Mouse (Mus musculus): ENCODE measurements around the gene Tbk1. TPM values are rescaled to one million over a fixed set of nuclear protein-coding genes. Genes with fewer than 3 reads are reported as not detected.

Gene Tbk1
- 27.3 and 28.4 TPM in 2 replicates for polyA plus RNA-seq (2015; fragmentation: Nextera tagmentation; extraction: Ambion mirVana)

DNA sequence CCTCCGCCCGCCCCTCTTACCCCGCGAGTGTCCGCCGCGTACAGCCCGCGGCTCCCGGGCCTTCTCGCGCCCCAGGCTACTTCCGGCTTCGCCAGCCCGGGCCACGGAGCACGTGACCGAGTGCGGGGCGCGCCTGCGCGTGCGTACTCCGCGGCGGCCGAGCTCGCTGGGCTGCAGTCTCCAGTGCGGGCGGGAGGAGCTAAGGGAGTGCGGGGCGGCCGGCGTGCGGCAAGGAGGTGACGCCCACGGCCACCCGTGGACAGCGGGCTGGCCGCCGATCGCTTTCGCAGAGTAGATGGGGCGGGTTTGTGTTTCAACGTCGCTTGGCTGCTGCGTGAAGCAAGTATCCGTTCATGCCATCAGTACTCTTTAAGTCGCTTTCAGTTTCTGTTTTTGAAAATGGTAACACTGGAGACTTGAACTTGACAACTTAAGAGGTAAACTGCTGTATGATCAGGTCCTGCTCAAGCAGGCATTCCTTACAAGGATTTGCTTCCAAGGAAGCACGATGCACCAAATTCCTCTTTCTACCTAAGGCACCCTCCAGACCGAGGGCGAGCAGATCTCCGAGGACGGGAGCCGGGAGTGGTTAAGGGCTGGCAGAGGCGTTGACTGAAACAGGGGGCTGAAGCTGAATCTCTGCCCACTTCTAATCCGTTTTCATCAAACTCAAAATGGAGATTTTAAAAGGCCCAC is at the start of gene Tbk1:
Gene Tbk1, minus strand, starts transcription at position 113 of the 696 bp plus-strand sequence.
- peak; percentile 99 for ATAC-seq (ENCODE audit: low FRiP score, low read depth)
- Histone ChIP-seq H3K9me3 (no peaks in the 10 kb centered on the region), H3K4me1 (replicated peaks) (peaks cover 17% of the 10 kb centered on the region), H3K36me3 (peaks cover 19% of the 10 kb centered on the region), H3K4me2 (peak within 1 kb of the TSS; percentile 88), H3K4me3 (peak within 1 kb of the TSS; percentile 96), H3K27me3 (no peaks in the 10 kb centered on the region), H3K27ac (replicated peaks) (peak within 1 kb of the TSS; percentile 83), H3K9ac (peak within 1 kb of the TSS; percentile 87)
- under 1% methylated on average over 54 of the region's 58 CpGs for WGBS

DNA sequence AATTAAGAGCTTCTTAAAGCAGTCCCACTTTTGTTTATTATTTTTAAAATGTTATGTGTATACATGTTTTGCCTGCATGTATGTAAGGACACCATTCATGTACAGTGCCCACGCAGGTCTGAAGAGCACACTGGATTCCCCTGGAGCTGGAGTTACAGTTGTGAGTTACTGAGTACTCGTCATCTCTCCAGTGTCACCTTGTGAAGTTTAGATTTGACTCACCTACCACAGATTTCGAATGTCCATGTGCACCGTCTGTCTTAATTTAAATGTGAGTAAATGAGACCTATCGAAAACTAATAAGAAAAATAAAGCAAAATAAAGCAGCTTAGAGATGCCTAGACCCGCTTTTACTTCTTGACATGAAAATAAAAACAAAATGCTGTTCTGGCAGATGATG is 49.7 kb upstream of the Tbk1 start:
- 89% methylated on average over 6 of the region's 6 CpGs for WGBS
- Histone ChIP-seq H3K4me2 (no peak overlapping the region), H3K27me3 (no peaks in the 10 kb centered on the region; the same call in 1 of the 2 replicates), H3K4me3 (no peak overlapping the region), H3K9me3 (no peaks in the 10 kb centered on the region), H3K9ac (no peak overlapping the region), H3K4me1 (replicated peaks) (peaks cover 6% of the 10 kb centered on the region), H3K36me3 (no peaks in the 10 kb centered on the region), H3K27ac (replicated peaks) (no peak overlapping the region)
- no peak for ATAC-seq (ENCODE audit: low FRiP score, low read depth)

DNA sequence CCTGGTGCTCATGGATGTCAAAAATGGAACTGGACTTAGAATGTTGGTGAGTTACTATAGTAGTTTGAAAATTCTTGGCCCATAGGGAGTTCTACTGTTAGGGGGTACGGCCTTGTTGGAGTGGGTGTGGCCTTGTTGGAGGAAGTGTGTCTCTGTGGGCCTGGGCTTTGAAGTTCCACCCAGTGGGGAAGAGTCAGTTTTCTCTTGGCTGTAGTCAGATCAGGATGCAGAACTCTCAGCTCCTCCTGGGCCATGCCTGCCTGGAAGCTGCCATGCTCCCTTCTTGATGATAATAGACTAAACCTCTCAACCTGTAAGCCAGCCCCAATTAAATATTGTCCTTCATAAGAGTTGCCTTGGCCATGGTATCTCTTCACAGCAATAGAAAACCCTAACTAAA is 47.6 kb upstream of the Tbk1 start:
- no peaks in the 10 kb centered on the region for H3K27me3 ChIP-seq
- H3K9me3 ChIP-seq = no peaks in the 10 kb centered on the region
- no peak overlapping the region for H3K9ac ChIP-seq
- H3K27ac ChIP-seq (replicated peaks) = no peak overlapping the region
- ATAC-seq (ENCODE audit: low FRiP score, low read depth) = no peak
- no peak overlapping the region for H3K4me2 ChIP-seq
- no peaks in the 10 kb centered on the region for H3K36me3 ChIP-seq
- H3K4me1 ChIP-seq (replicated peaks) = no peaks in the 10 kb centered on the region
- H3K4me3 ChIP-seq = no peak overlapping the region
- WGBS = 58% methylated on average over 1 of the region's 1 CpGs

DNA sequence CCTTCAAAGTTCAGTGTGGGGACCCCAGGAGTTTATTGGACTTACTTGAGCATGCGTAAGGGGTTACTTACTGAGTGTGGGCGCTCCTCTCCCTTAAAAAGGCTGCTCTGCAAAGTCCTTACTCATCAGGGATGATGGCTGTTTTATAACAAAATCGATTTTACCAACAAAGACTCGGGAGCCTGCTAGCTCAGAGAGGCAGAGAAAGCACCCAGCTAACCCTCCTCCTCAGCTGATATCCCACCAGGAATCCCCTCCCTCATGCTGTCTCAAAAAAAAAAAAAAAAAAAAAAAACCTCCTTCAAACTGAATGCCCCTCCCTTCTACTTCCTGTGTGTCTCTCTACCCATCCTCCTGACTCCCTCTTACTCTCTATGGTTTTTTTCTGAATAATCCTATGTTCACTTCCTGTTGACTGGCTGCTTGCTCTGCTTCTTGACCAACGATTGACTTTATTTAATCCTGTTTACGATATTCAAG is 42.0 kb upstream of the Tbk1 start:
- no peak for ATAC-seq (ENCODE audit: low FRiP score, low read depth)
- 89% methylated on average over 6 of the region's 6 CpGs for WGBS

DNA sequence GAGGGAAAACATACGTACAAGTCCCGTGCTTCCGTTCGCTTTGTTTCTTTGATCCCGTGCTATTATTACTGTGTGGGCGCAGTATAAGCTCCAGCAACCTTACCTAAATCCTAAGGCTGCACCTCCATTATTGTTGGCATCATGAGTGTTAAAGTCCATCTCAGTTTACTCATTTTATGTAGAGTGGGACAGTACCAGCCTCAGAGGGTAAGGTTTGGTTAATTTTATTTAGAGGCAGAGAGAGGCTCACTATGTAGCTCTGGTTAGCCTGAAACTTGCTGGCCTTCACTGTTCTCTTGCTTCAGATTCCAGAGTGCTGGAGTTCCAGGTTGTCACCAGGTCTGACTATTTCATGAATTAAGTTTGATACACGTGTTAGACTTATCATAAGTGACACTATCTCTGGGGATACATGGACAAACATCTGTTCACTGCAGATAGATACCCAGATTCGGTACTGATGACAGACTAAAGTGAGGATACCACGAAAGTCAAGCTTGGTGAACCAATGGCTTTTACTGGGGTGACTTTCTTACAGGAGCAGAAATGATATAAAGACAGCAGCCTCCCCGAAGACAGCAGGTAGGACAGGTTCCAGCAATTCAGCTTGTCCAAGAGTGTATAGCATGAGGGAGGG is 40.7 kb upstream of the Tbk1 start:
- H3K4me1 ChIP-seq (replicated peaks) = peaks cover 14% of the 10 kb centered on the region
- no peaks in the 10 kb centered on the region for H3K27me3 ChIP-seq
- no peaks in the 10 kb centered on the region for H3K9me3 ChIP-seq
- H3K4me2 ChIP-seq = no peak overlapping the region
- ATAC-seq (ENCODE audit: low FRiP score, low read depth) = no peak
- 88% methylated on average over 10 of the region's 10 CpGs for WGBS
- 0 out of 2 replicates have a peak, but pooled peaks cover under 1% of the 10 kb centered on the region for H3K36me3 ChIP-seq
- H3K9ac ChIP-seq = no peak overlapping the region
- no peak overlapping the region for H3K4me3 ChIP-seq
- no peak overlapping the region for H3K27ac ChIP-seq (replicated peaks)

More for the DNA sequence above, 42.0 kb upstream of the Tbk1 start:
- Histone ChIP-seq H3K36me3 (no peaks in the 10 kb centered on the region), H3K27ac (replicated peaks) (no peak overlapping the region), H3K4me3 (no peak overlapping the region), H3K9me3 (no peaks in the 10 kb centered on the region), H3K4me1 (replicated peaks) (peaks cover 14% of the 10 kb centered on the region), H3K4me2 (no peak overlapping the region), H3K27me3 (no peaks in the 10 kb centered on the region), H3K9ac (no peak overlapping the region)

DNA sequence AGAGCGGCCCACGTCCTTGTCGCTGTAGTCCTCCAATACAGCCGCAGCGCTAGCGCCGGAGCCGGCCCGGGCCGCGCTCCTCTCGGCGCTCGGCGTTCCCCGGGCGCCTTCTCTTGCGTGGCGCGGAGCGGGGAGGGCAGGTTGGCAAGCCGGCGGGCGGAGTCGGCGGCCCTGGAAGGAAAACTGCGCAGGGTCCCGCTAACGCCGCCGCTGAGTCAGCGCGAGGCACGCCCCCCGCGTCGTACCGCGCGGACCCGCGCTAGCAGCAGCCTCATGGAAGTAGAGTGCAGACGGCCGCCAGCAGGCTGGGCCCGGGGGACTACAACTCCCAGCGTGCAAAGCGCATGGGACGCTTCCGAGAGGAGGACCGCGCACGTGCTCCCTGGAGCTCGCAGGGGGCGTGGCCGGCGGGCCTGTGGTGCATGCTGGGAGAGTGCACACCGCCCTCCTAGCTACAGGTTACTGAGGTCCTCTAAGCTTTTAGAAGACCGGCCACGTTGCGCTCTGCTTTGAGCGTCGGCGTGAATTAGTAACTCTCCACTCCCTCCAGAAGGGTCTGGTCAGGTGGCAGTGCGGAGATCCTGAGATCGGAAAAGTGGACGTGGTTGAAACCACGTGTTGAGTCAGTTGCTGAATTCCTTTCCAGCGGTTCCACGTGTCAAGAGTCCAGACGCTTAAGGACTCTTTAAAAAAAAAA is 39.7 kb upstream of the Tbk1 start, which contains the start of gene Xpot:
Gene Xpot, minus strand, starts transcription at position 147 of the 697 bp plus-strand sequence.
- Histone ChIP-seq H3K27me3 (no peaks in the 10 kb centered on the region), H3K36me3 (peaks cover 7% of the 10 kb centered on the region; the same call in 1 of the 2 replicates), H3K27ac (replicated peaks) (peak within 1 kb of the TSS; percentile 93), H3K9ac (peak within 1 kb of the TSS; percentile 87), H3K4me3 (peak within 1 kb of the TSS; percentile 93), H3K4me2 (peak within 1 kb of the TSS; percentile 74), H3K9me3 (no peaks in the 10 kb centered on the region), H3K4me1 (replicated peaks) (peaks cover 14% of the 10 kb centered on the region)
- ATAC-seq (ENCODE audit: low FRiP score, low read depth) = peak; percentile 99
- WGBS = under 1% methylated on average over 70 of the region's 70 CpGs

DNA sequence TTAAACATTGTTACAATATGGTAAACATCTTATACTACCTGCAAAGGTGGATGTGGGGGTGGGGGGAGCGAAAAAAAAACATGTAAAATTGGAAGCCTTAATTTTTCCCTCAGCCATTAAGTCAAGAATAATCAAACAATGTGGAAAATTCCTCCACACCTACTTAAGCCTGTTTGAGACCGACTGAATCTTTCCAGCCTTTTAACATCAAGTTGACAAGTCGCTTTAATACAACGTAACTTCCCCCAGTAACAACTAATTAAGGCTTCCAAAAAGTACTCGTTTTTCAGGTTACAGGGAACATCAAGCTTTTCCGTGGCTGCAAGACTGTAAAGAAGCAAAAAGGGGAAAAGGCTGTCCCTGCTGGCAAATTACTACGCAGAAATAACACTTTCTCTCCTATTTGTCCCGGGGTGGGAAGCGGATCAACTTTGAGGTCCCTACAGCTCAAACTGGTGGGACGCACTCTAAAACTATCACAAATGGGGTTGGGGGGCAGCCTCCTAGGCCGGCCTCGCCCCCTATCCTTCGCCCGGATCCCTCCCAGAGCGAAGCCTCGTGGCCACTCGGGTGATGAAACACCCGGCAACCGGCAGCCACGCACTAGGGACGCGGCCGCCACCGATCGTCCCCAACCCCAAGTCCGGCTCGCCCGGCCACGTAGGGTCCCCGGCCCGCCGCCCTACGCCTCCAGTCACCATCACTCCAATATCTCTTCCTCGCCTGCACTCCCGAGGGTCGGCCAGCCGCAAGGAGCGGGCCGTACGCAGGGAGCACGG is 39.0 kb upstream of the Tbk1 start:
- ATAC-seq (ENCODE audit: low FRiP score, low read depth) = no peak
- Histone ChIP-seq H3K27ac (replicated peaks) (peak overlapping the region; percentile 93), H3K4me3 (peak overlapping the region; percentile 93), H3K27me3 (no peaks in the 10 kb centered on the region), H3K4me2 (peak overlapping the region; percentile 74), H3K9me3 (no peaks in the 10 kb centered on the region), H3K36me3 (peaks cover 8% of the 10 kb centered on the region; the same call in 1 of the 2 replicates), H3K4me1 (replicated peaks) (peaks cover 14% of the 10 kb centered on the region), H3K9ac (peak overlapping the region; percentile 87)
- WGBS = under 1% methylated on average over 40 of the region's 41 CpGs

DNA sequence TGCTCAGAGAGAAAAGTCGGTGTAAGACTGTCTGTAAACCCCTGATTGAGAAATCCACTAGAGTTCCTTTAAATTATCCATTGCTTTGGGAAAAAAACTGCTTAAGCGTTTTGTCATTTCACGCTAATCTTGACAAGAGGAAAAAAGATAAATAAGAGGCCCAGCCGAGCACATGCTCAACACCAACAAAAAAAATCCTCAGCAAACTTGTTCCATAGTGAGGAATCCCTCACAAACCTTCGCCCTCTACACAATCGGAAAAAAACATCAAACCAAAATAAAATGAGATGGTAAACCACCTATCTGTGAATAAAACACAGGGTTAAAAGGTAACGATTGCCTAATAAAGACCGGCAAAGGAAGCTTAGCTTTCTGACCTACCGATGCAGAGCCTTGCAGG is 38.4 kb upstream of the Tbk1 start:
- H3K4me3 ChIP-seq = peak overlapping the region; percentile 93
- peaks cover 14% of the 10 kb centered on the region for H3K4me1 ChIP-seq (replicated peaks)
- H3K27me3 ChIP-seq = no peaks in the 10 kb centered on the region
- H3K36me3 ChIP-seq = peaks cover 14% of the 10 kb centered on the region; the same call in 1 of the 2 replicates
- peak overlapping the region; percentile 87 for H3K9ac ChIP-seq
- no peaks in the 10 kb centered on the region for H3K9me3 ChIP-seq
- peak overlapping the region; percentile 74 for H3K4me2 ChIP-seq
- no peak for ATAC-seq (ENCODE audit: low FRiP score, low read depth)
- 20% methylated on average over 9 of the region's 9 CpGs for WGBS
- peak overlapping the region; percentile 93 for H3K27ac ChIP-seq (replicated peaks)

DNA sequence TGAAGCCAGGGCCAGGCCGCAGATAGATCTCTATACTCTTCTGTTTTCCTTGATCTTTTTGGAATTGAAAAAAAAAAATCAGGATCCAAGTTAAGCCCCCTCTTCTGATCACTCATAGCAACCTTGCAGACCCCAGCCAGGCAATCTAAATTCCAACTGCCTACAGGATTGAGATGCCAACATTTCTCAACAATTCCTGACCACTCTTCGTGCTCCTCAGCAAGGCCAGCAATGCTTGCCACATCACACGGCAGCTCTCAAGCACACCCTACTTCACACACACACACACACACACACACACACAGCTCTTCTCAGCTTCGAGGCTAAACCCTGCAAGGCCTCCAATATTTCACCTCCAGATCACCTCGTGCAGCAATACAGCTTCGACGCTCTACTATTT is 37.1 kb upstream of the Tbk1 start:
- H3K4me1 ChIP-seq (replicated peaks) = peaks cover 14% of the 10 kb centered on the region
- no peaks in the 10 kb centered on the region for H3K27me3 ChIP-seq
- H3K4me2 ChIP-seq = no peak overlapping the region
- H3K36me3 ChIP-seq = peaks cover 26% of the 10 kb centered on the region
- no peaks in the 10 kb centered on the region for H3K9me3 ChIP-seq
- H3K4me3 ChIP-seq = no peak overlapping the region
- 89% methylated on average over 7 of the region's 7 CpGs for WGBS
- ATAC-seq (ENCODE audit: low FRiP score, low read depth) = no peak
- no peak overlapping the region for H3K9ac ChIP-seq
- no peak overlapping the region for H3K27ac ChIP-seq (replicated peaks)

DNA sequence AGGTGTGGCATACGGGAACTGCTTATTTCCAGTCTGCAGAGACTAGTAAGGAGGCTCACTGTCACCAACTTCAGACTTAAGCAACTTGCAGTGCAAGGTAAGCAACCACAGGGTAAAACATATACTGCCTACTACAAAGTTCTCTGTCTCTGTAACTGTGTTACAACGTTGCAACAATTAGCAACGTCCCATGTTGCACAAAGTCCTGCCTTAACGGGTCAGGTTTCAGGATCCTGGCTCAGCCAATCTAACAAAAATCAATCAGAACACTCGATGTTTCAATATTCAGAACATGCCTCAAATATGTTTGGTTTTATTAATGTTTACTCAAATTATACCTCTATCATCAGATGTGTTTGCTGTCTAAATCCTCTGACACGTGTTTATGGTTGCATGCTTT is 35.8 kb upstream of the Tbk1 start:
- no peak overlapping the region for H3K4me3 ChIP-seq
- no peak overlapping the region for H3K4me2 ChIP-seq
- peaks cover 37% of the 10 kb centered on the region for H3K36me3 ChIP-seq
- 93% methylated on average over 6 of the region's 6 CpGs for WGBS
- no peak for ATAC-seq (ENCODE audit: low FRiP score, low read depth)
- peaks cover 14% of the 10 kb centered on the region for H3K4me1 ChIP-seq (replicated peaks)
- H3K27ac ChIP-seq (replicated peaks) = no peak overlapping the region
- H3K9me3 ChIP-seq = no peaks in the 10 kb centered on the region
- no peak overlapping the region for H3K9ac ChIP-seq
- no peaks in the 10 kb centered on the region for H3K27me3 ChIP-seq

DNA sequence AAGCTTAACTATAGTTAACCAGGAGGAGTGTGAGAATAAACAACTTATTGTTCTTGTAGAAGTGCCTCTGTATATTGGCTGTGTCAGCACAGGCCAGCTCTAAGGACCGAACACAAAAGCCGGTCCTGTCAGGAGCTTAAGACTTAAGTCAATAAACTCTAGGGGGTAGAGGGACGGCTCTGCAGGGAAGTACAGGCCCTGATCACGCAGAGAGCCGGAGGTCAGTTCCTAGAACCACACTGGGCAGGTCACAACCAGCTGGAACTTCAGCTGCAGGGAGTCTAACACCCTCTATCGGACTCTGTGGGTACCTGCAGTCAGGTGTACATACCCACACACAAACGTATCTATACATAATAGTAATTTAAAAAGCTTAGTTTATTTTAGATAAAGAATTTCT is 29.3 kb upstream of the Tbk1 start:
- Histone ChIP-seq H3K27me3 (no peaks in the 10 kb centered on the region), H3K4me2 (no peak overlapping the region), H3K36me3 (peaks cover 79% of the 10 kb centered on the region), H3K9ac (no peak overlapping the region), H3K4me3 (no peak overlapping the region), H3K27ac (replicated peaks) (no peak overlapping the region), H3K4me1 (replicated peaks) (no peaks in the 10 kb centered on the region), H3K9me3 (no peaks in the 10 kb centered on the region)
- WGBS = 69% methylated on average over 7 of the region's 7 CpGs
- no peak for ATAC-seq (ENCODE audit: low FRiP score, low read depth)

All from hindbrain, embryonic 15.5 days (tissue).